Mouse (Mus musculus) neutrophil, adult 5-6 weeks (primary cell): Measurements from ENCODE around the gene Dmbt1. TPM values are rescaled to one million over a fixed set of nuclear protein-coding genes. Genes with fewer than 3 reads are reported as not detected.
"Not testable (repeated sequence)": the region's sequence is repeated elsewhere in the genome, so short reads cannot be mapped to it uniquely, and the experiment has no call there.

ENCODE experiments used
- ATAC-seq: fragments of 151-379, 151-347 bp; 2 replicates; pipeline ENCODE4 v1.8.0; 2017; ENCODE audit warnings: mild to moderate bottlenecking, moderate TSS enrichment; ENCODE audit not compliant: insufficient number of reproducible peaks, poor library complexity, low FRiP score, severe bottlenecking; ENCODE audit errors: extremely low read depth
- total RNA-seq: library from RNA; stranded (forward); fragments of 200-1000 nt; gene quantifications from 2 replicates; pipeline ENCODE4 v1.2.3, GENCODE M21; 2017

Dmbt1 gene
- not detected in 2 replicates for total RNA-seq

- ATAC-seq: no peak
These were observed at the start of gene Dmbt1 for GRCm38 (mm10) chr7:131031755-131032154. Gene Dmbt1 (plus strand): TSS chr7:131032053.

DNA sequence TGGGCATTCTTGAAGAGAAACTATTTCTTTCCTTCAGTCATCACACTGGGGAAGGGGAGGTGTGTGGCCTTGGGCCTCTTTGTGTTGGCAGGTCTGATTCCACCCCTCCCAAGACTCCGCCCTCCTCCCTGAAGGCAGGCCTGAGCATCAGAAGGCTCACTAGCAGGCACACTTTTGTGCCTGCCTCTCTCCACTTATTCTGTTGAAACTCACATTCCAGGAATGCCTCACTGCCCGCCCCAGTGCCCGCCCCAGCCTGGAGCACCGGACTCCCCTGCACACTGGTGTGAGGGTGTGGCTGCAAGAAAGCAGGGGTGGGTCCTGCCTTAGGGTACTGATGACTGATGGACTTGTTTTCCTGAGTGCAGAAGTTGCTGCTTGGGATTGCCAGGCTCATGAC is 49.5 kb upstream of the Dmbt1 start:
- no peak for ATAC-seq

- ATAC-seq: no peak
These were observed 49.0 kb upstream of the Dmbt1 start for GRCm38 (mm10) chr7:130982881-130983280.

- no peak for ATAC-seq
These were observed 47.6 kb upstream of the Dmbt1 start for GRCm38 (mm10) chr7:130984294-130984693.

- no peak for ATAC-seq
These were observed 46.7 kb upstream of the Dmbt1 start for GRCm38 (mm10) chr7:130985193-130985592.

DNA sequence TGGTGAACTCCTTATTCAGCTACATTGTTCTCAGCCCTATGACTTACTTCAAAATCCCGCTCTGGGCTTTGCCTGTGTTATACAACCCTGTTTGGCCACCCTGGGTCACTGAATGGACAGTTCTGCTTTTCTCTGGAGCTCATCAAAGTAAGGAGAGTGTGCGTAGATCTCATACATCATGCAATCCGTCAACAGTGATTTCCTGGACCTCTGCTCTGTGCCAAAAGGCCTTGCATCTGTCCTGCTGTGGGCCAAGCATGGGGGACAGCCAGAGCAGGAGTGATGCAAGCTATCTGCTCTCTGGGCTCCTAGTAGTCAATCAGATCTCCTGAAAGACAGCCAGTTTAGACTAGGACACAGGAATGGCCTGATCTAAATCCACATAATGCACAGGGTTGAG is 46.1 kb upstream of the Dmbt1 start:
- ATAC-seq: no peak

GRCm38 (mm10) chr7:130988146-130988545 is 43.7 kb upstream of the Dmbt1 start:
- no peak for ATAC-seq

- no peak for ATAC-seq
These were observed 42.5 kb upstream of the Dmbt1 start for GRCm38 (mm10) chr7:130989371-130989770.

GRCm38 (mm10) chr7:130991174-130991789 is 40.6 kb upstream of the Dmbt1 start:
- no peak for ATAC-seq

DNA sequence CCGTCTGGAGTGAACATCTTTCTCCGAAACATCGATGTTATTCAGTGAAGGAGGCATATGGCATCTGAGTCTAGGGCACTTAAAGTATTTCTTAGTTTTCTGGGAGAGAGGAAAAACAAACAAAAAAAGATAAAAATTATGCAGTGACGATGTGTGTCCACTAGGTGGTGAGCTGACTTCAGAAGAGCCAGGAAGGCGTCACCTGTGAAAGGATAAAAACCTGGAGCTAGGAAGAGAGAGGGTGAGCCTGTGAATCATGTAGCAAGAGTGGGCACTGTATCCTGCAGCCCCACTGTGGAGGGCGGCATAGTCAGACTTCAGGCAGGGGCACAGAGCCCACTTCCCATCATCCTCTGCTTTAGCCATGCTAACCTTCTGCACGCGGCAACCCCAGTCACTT is 37.9 kb upstream of the Dmbt1 start:
- no peak for ATAC-seq

DNA sequence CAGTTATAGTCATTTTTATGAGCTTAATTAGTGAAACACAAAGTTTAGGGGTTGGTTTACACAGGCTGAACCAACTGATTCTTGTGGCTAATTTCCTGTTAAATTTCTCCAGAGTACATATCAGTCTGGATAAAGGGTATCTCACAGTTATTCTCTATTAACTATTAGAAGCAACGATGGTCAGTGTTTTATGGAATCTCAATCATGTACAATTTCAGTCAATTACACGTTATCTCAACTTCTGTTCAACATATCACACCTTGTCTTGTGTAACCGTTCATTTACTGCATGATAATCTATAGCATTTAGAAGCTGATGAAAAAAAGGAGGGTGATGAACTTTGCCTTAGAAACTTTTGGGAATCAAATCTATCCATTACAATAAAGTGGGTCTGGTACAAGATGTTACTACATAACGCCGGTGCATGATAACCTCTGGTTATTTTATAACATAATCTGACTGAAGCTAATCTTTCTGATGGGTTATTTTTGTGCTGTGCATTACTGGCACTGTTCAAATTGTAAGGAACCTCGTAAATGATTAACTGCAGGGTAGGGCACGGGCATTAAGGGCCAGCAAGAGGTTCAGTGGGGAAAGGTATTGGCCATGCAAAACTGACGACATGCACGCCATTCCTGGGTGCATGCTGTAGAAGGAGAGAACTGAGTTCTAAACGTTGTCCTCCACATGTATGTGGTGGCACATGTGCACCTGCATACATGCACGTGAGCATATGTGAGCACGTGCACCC is 29.7 kb upstream of the Dmbt1 start:
- ATAC-seq: no peak

DNA sequence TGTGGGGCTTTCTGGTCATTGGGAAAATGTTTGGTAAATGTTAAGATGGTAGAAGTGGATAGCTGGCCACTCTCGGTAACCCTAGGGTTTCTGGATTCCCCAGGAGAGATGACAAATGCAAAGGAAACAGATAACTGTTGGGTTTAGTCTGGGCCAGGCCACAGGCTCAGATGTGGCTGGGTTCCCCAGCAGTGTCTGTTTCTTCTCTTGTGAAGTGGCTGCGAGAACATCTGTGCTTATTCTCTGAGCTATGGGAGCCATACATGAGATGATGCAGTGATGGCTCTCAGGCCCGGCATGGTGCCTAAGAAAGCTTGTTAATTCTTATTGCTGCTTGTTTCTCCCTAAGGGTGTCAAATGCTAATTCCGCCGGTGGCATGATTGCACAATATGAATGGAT is 27.8 kb upstream of the Dmbt1 start:
- no peak for ATAC-seq

GRCm38 (mm10) chr7:131007221-131007620 is 24.6 kb upstream of the Dmbt1 start:
- no peak for ATAC-seq

GRCm38 (mm10) chr7:131009178-131009577 is 22.7 kb upstream of the Dmbt1 start:
- no peak for ATAC-seq

DNA sequence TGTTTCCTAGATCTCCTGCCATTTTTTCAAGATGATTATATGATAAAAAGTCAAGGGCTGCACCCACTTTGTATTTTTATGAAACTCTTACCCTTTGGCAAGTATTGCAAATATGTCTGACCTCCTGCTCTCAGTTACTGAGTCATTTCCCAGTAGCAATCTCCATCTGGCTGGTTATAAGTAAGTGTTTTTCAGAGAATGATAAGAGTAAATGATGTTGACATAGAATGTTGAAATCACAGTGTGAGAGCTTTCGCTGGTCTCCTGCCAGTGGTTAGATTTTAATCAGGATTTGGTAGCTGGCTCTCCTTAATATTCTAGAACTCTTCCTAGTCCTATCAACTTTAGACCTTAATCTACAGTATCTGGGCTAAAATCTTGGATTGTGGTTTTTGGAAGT is 20.0 kb upstream of the Dmbt1 start:
- ATAC-seq: no peak

DNA sequence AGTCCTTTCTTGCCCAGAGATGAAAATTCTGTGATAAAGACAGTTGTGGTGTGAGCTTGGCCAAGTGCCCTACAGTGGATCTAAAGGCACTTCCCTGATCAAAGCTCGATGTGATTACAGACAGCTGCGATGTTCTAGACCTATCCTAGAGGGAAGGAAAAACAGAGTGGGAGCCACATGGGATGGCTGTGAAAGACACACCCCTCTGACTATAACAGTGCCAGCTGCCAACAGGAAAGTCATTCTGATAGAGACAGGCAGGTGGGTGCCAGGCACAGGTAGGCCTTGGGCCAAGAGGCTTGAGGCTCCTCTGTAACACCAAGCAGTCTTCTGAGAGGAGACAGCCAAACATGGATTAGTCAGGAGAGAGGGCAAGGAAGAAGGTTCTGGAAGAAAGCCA is 12.7 kb upstream of the Dmbt1 start:
- no peak for ATAC-seq

- ATAC-seq: no peak
These were observed 7.0 kb upstream of the Dmbt1 start for GRCm38 (mm10) chr7:131024807-131025206.

DNA sequence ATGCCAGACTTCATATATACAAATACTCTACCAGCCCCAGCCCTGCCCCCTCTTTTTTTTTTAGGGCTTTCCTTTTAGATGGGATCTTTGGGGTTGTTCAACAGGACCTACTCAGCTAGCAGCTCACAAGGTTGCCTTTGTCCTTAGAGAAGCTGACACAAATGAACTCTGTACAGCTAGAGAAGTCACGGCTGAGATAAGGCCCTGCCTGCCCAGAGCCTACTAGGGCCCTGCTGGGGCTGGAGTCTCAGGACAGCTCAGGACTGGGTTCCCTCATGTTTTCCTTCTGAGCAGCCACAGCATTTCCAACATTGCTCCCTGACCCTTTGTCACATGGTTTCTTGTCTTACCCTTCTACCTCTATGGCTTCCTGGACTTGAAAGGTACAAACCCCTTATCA is 4.3 kb upstream of the Dmbt1 start:
- no peak for ATAC-seq

DNA sequence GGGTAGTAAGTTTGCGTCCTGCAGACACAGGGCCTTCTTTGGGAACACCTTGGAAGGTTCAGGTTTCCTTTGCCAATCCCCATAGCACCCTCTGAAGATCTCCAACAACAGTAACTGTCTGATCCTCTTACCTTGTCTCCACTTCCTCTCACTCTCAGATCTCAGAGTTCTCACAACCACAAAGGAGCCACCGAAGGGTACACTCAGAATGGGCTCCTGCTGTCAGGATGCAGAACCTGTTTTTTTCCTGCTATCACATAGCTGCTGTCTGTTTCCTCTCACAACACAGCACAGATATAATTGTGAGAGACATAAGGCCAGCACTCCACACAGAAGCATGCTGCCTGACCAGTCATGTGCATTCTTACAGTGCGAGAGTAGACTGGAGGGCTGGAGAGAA is 4.5 kb downstream of the Dmbt1 start:
- no peak for ATAC-seq

- ATAC-seq: no peak
These were observed 5.2 kb downstream of the Dmbt1 start for GRCm38 (mm10) chr7:131037083-131037482.

DNA sequence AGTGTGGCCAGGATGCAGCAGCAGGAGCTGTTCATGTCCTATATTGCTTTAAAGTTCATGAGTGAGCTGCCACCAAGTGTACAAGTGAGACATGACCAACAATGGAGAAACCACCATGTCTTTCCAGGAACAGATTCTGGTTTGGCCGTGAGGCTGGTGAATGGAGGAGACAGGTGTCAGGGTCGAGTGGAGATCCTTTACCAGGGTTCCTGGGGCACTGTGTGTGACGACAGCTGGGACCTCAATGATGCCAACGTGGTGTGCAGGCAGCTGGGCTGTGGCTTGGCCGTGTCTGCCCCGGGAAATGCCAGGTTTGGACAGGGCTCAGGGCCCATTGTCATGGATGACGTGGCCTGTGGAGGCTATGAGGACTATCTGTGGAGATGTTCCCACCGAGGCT is 8.9 kb downstream of the Dmbt1 start:
- ATAC-seq: not testable (repeated sequence)
